Mouse (Mus musculus): Measurements from ENCODE around the gene Exoc6. TPM values are rescaled to one million over a fixed set of nuclear protein-coding genes. Genes with fewer than 3 reads are reported as not detected.
"Not testable (repeated sequence)": the region's sequence is repeated elsewhere in the genome, so short reads cannot be mapped to it uniquely, and the experiment has no call there.

Gene Exoc6
- polyA plus RNA-seq (2012; rRNA removed), result 10.3 and 11.2 TPM in 2 replicates

DNA sequence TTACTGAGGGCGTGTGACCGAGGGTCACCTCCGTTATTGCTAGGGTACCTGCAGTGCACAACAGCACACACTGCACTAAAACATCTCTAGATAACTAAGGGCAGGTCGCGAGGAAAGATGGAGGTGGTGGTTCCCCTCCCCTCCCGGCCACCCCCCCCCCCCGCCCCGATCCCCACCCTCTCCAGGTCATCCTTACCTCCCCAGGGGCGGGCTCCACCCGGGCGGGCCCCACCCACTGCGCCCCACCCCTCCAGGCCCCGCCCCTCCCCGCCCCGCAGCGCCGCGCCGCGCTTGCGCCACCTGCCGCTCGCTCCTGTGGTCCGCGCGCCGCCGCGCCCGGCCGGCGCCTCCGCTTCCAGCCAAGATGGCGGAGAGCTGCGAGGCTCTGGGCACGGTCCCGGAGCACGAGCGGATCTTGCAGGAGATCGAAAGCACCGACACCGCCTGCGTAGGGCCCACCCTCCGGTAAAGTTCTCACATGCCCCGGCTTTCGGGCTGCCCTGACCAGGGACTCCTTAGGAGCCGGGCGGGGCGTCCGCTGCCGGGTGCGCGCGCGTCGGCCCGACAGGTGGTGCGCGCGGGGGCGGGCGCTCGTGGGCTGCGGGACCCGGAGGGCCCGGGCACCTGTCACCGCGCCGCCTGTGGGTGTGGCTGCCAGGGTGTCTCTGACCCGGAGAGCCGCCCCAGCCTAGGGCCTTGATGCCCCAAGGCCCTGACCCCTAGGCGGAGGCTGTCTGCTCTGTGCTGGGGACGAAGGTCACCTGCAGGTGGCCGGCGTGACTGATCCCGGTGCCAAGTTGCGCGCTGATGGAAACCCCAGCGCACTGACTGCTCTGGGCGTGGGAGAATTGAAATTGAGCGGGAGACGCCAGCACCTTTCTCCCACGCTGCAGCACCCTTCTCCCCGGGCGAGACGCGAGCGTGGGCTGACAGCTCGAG lies at the start of gene Exoc6:
Gene Exoc6, plus strand, starts transcription at position 318 of the 939 bp plus-strand sequence.
- no peak for DNase-seq (ENCODE audit: low read depth)

DNA sequence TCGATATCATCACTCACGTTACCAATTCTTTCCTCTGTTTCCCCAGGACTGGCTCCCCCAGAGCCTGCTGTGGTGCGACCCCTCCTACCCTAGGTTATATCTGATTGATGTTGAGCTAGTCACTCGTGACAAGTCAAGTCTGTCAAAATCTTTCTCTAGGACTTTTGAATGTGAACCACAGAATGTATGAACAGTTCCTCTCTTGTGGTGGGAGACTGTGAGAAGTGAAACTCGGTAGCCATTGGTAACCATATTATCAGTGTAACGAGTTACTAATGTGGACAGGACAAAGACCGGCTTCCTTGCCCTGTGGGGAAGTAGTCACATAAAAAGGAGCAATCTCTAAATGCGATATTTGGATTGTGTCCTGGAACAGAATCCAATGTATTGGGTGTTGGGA lies 47.2 kb upstream of the Exoc6 start:
- no peak for DNase-seq (ENCODE audit: low read depth)

DNA sequence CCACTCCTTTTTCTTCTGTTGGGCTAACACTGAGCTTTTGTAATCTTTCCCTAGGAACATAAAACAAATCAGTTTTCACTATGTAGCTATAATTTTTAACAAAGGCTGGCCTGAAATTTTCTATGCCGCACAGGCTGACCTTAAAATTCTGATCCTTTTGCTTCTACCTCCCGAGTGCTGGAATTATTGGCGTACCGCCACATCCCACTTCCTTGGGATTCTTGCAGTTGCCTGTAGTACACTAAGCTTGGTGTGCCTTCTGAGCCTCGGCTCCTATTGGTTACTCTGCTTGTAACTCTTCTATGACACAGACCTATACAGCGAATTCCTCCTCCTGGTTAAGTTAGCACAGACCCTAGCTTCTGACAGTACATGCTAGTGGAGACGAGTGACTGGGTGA lies 44.2 kb upstream of the Exoc6 start:
- DNase-seq (ENCODE audit: low read depth), result no peak

DNA sequence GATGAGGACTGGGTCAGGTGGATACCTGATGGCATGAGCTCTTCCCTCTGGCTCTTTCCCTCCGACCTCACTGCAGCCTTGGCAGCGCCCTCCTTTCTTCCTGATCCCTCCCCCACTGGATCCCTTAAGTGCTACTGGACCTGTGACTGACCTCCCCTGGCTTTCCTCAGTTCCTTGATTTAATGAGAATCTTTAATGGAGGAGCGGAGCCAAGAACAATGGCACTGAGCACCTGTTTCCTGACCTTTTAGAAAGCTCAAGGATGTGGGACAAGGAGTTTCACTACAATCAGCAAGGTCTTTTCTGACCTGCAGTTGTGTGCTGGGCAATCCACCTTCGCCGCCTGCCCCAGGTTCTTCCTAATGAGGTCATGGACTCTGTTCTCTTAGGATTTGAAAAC lies 43.6 kb upstream of the Exoc6 start:
- no peak for DNase-seq (ENCODE audit: low read depth)

DNA sequence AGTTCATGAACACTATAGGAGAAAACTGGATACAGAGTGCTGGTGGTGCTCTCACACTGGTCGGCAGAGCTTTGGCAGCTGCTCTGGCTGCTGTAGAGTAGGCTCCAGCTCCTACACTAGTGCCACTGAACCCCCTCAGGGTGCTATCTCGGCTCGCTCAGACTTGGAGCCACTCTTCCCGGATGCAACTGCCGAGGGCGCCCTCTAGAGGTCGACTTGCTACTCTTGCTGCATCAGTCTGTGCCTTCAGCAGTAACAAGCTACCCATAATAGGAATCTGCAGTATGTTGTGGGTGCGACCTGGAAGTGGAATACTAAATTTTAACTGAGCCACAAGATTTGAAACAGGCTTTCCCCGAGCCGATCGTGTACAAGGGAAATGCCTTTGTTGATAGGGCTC lies 40.5 kb upstream of the Exoc6 start:
- no peak for DNase-seq (ENCODE audit: low read depth)

DNA sequence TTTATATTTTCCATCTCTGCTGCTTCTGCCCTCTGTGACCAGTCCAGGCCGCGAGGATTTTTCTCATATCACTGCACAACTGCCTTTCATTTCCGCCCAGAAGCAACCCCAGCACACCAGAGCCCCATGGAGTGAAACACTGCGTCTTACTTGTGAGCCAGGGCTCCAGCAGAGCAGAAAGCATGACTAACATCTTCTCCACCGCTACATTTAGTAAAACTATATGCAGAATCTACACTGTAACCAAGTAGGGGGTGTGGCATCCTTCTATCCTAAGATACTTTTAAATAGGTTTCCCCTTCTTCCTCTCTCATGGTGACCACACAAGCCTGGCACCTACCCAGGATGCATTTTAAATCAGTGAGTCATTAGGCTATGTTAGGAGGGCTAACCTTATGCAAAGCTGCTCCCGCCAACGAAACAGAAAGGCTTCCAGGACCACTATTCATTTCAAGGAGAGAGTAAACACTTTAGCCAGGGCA lies 35.4 kb upstream of the Exoc6 start:
- no peak for DNase-seq (ENCODE audit: low read depth)

GRCm38 (mm10) chr19:37517419-37517818 lies 32.8 kb upstream of the Exoc6 start:
- DNase-seq (ENCODE audit: low read depth), result no peak

GRCm38 (mm10) chr19:37520740-37521433 lies 29.3 kb upstream of the Exoc6 start:
- no peak for DNase-seq (ENCODE audit: low read depth)

DNA sequence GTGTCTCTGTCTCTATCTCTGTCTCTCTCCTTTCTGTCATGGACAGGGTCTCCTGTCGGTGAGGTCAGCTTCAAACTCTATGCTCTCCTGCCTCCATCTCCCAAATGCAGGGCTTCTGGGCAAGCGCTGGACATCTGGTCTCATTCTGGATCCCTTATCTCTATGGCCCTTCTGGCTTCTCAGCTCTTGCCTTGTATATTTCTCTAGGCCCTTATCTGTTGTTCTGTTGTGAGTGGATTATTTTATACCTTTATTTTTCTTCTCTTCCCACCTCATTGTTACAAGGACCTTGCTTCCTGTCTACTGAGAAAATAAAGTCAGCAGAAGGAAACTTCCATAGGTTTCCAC lies 28.8 kb upstream of the Exoc6 start:
- DNase-seq (ENCODE audit: low read depth), result no peak

DNA sequence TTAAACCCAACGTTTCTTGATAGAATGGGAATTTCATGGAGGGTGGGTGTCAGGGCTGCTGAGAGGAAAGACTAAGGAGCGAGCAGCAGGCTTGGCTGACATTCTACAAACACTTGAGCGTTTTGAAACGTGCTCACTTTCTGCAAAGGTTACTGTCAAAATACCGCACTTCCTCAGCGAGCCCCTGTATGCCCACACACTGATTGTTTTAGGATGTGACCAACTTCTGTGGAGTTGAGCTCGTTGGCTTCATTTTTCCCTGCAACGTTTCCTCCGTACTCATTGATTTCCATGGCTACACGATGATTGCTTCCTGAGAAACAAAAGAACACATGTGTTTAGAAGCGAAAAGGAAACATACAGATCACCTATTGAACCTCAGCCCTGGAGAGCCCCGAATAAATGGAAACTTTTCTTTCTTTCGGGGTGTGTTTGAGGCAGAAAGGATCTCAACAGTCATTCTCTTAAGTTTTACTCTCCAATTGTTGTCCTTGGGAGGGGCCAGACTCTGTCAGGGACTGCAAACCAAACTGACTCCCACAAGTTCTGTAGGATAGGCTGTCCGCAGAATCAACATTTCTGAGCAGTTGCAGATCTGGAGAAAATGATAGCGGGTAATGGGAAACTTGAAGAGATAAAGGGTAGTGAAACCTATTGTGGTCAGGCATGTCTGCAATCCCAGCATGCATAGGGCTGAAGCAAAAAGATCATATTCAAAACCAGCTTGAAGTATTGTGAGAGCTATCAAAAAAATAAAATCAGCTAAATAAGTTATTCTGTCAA lies 26.7 kb upstream of the Exoc6 start:
- DNase-seq (ENCODE audit: low read depth), result no peak

- DNase-seq (ENCODE audit: low read depth), result no peak
Observed at GRCm38 (mm10) chr19:37525925-37526324, 24.3 kb upstream of the Exoc6 start.

- no peak for DNase-seq (ENCODE audit: low read depth)
Observed at GRCm38 (mm10) chr19:37526768-37527167, 23.4 kb upstream of the Exoc6 start.

DNA sequence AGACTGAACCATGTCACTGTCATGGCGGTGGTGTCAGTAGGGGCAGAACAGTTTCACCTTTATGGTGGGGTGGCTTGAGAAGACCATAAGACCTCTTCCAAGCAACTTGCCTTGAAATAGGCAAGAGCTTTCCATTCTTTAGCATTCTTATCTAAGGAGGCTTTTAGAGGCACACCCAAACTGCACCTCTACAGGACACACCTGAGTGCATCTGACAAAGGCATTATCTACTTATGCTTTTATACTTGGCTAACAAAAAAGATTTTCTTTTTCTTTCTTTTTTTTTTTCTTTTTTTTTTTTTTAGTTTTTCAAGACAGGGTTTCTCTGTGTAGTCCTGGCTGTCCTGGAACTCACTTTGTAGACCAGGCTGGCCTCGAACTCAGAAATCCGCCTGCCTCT lies 22.5 kb upstream of the Exoc6 start:
- DNase-seq (ENCODE audit: low read depth), result not testable (repeated sequence)

DNA sequence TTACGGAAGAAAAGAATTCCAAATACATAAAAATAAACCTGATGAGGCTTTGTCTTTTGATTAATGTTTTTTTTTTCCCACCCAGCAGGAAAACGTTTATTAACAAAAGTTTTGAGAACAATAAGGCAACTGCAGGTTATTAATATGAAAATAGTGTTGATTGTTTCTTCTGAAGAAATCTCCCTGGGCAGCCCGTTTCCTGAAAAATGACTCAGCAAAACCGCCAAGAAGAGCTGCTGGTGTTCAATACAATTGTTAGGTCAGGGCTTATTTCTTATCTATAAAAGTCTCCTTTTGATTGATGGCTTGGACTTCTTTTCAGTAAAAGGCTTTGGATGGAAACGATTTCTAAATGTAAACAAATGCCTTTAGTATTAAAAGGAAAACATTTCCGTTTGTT lies 21.6 kb upstream of the Exoc6 start:
- DNase-seq (ENCODE audit: low read depth), result no peak

DNA sequence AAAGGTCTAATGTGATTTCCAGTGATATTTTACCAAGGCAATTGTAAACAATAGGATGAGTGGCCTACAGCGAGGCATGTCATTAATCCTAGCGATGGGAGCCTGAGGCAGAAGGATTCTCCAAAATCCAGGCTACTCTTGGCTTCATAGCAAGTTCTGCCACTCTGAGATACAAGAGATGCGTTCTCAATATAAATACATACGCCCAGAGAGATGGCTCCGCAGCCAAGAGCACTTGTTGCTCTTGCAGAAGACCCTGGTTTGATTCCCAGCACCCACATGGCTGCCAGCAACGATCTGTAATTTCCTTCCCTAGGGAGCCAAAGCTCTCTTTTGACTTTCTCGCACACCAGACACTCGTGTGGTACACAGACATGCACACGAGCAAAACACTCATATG lies 20.9 kb upstream of the Exoc6 start:
- no peak for DNase-seq (ENCODE audit: low read depth)

DNA sequence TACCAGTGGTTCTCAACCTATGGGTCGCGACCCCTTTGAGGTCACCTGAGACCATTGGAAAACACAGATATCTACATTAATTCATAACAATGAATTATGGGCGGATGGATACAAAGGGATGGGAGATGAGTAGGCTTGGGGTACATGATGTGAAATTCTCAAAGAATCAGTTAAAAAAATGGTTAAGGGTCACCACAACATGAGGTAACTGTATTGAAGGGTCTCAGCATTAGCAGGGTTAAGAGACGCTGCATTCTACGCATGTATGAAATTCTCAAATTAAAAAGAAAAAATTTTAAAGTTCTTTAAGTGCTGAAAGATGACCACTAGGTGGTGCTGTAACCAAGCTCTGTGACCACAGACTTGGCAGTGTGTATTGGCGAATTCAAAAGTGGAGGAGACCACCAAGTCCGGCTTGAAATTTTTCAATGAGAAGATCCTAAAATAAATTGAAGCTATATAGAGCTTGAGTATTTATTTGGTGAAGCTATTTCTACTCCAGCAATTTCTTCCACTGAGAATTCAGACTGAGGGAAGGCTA lies 20.2 kb upstream of the Exoc6 start:
- DNase-seq (ENCODE audit: low read depth), result no peak

DNA sequence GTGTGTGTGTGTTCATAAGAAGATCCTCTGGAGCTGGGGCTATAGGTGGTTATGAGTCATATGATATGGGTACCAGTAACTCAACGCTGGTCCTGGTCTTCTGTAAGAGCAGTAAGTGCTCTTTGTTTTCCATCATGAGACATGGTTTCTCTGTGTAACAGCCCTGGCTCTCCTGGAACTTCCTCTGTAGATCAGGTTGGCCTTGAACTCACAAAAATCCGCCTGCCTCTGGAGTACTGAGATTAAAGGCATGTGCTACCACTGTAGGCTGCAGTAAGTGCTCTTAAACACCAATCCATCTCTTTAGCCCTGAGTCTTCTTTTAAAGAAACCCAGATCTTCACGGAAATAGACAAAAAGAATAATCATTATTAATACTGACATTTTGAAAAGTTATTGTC lies 19.6 kb upstream of the Exoc6 start:
- no peak for DNase-seq (ENCODE audit: low read depth)

GRCm38 (mm10) chr19:37531200-37531845 lies 18.9 kb upstream of the Exoc6 start:
- no peak for DNase-seq (ENCODE audit: low read depth)

GRCm38 (mm10) chr19:37533196-37533595 lies 17.0 kb upstream of the Exoc6 start:
- DNase-seq (ENCODE audit: low read depth), result no peak

DNA sequence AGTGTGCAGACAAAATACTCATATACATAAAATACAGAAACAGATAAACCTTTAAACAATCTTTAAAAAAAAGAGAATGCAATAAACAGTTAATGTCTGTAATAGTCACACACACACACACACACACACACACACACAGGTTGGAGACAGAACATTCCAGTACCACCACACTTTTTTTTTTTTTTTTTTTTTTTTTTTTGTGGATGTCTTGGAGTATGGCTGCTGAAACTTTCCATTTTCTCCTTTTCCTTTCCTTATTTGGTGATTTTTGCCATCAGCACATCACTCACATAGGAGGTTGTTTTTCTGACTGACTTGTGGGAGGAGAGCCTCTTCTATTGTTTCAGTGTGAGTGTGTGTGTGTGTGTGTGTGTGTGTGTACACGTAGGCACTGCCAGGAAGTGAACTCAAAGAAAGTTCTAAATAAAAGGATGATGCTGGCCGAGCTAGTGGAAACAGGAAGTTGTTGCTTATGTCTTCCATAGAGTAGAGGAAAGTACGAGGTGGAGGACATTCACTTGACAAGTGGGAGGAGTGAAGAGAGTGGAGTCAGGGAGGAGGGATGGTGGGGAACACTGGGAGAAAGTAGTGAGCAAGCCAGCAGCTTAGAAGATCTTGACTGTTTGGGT lies 15.4 kb upstream of the Exoc6 start:
- DNase-seq (ENCODE audit: low read depth), result no peak

GRCm38 (mm10) chr19:37536426-37536825 lies 13.8 kb upstream of the Exoc6 start:
- no peak for DNase-seq (ENCODE audit: low read depth)
